Comparison of ENCODE assay signal across 10 mouse cellular contexts in the genomic region with DNA sequence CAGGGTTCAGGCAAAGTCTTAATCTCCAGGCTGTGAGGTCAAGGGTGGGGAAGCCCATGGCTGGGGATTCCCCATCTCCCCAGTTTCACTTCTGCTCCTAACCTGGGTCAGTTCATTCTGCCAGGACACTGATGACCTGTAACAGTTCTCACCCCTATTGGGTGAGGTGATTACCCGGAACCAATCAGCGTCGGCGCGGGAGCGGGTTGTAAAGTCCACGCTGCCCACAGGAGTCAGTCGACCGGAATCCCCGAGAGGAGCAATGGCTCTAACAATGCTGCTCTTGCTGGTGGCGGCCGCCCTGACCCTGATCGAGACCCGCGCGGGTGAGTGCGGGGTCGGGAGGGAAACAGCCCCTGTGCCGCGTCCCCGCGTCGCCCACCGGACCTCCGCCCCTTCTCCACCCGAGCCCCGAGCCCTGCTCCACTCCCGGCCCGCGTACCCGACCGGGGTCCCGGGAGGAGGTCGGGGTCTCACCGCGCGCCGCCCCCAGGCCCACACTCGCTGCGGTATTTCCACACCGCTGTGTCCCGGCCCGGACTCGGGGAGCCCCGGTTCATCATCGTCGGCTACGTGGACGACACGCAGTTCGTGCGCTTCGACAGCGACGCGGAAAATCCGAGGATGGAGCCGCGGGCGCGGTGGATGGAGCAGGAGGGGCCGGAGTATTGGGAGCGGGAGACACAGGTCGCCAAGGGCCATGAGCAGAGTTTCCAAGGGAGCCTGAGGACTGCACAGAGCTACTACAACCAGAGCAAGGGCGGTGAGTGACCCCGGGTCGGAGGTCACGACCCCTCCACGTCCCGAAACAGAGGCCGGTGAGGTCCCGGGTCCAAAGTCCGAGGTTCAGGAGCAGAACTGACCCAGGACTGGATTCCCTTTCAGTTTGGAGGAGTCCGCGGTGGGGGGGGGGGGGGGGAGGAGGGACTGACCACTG. TPM values are rescaled to one million over a fixed set of nuclear protein-coding genes. Genes with fewer than 3 reads are reported as not detected.
DNase-seq lines count a peak whose midpoint lies in the region; ATAC-seq and TF ChIP-seq lines count a peak whose summit lies in the region.
"Not testable (repeated sequence)": the region's sequence is repeated elsewhere in the genome, so short reads cannot be mapped to it uniquely, and the experiment has no call there.
"Had no signal": no experiment of that assay in that cellular context is flagged by ENCODE, and none has a peak within 500 bp of the region (broad histone marks: within the 10 kb centered on the region; RNA-seq: fewer than 3 reads in every experiment).

No protein-coding gene starts in this region.

- H3K4me2 ChIP-seq in embryonic facial prominence, embryonic 12.5 days (replicated peaks), result peak overlapping the region; percentile 42
- H3K4me2 ChIP-seq in hindbrain, postnatal 0 days (ENCODE audit: low read depth, low read length), result peak overlapping the region; percentile 38; the same call in 1 of the 2 replicates
- H3K4me2 ChIP-seq in midbrain, postnatal 0 days (ENCODE audit: low read depth, low read length, poor library complexity, severe bottlenecking), result peak overlapping the region; percentile 30; the same call in 1 of the 2 replicates
- peak overlapping the region; percentile 49 for H3K4me2 ChIP-seq in stomach, embryonic 15.5 days

- H3K27me3 ChIP-seq in embryonic facial prominence, embryonic 12.5 days, result peaks cover 20% of the 10 kb centered on the region
- not testable (repeated sequence) for H3K27me3 ChIP-seq in heart, adult 2 months (ENCODE audit: control insufficient read depth, insufficient read depth, low read length); hindbrain, postnatal 0 days (ENCODE audit: insufficient read depth, low read length); midbrain, postnatal 0 days (ENCODE audit: insufficient read depth, low read length); stomach, embryonic 15.5 days (replicated peaks)

- WGBS in embryonic facial prominence, embryonic 12.5 days, result 1% methylated on average over 56 of the region's 75 CpGs
- WGBS in heart, adult 2 months, result 3% methylated on average over 65 of the region's 75 CpGs
- 1% methylated on average over 46 of the region's 75 CpGs for WGBS in hindbrain, postnatal 0 days
- WGBS in lung, adult 2 months, result 1% methylated on average over 59 of the region's 75 CpGs
- WGBS in midbrain, postnatal 0 days, result 2% methylated on average over 54 of the region's 75 CpGs
- 3% methylated on average over 51 of the region's 75 CpGs for WGBS in stomach, embryonic 15.5 days

- intact Hi-C loops in heart, adult 2 months (cut with DNase I), result not testable (repeated sequence)

- not testable (repeated sequence) for TF ChIP-seq EP300 in heart, adult 2 months (IDR thresholded peaks at IDR 0.05; ENCODE audit: insufficient read depth, low read depth, low read length)

- H3K9ac ChIP-seq in embryonic facial prominence, embryonic 12.5 days; hindbrain, postnatal 0 days (replicated peaks; ENCODE audit: low read length); midbrain, postnatal 0 days (replicated peaks; ENCODE audit: low read length, poor library complexity, severe bottlenecking); stomach, embryonic 15.5 days: not testable (repeated sequence)
- H3K9ac ChIP-seq in heart, adult 2 months (ENCODE audit: low read depth, low read length), result peak overlapping the region; percentile 62

- ATAC-seq in activated CD4-positive, CD25-positive, alpha-beta regulatory T cell, adult 4 months, result peak; percentile 98
- 0 out of 2 replicates have a peak, but pooled peaks have one; percentile 35 for ATAC-seq in embryonic facial prominence, embryonic 12.5 days (ENCODE audit: insufficient number of reproducible peaks, insufficient read depth, low FRiP score, low TSS enrichment)
- peak; percentile 86 for ATAC-seq in hindbrain, postnatal 0 days
- peak; percentile 86 for ATAC-seq in midbrain, postnatal 0 days (ENCODE audit: low FRiP score)
- ATAC-seq in stomach, embryonic 15.5 days (ENCODE audit: insufficient read depth, low FRiP score, low read depth), result peak; percentile 84

- peak overlapping the region; percentile 25; the same call in 1 of the 2 replicates for H3K4me3 ChIP-seq in embryonic facial prominence, embryonic 12.5 days
- peak overlapping the region; percentile 24; the same call in 1 of the 2 replicates for H3K4me3 ChIP-seq in heart, adult 2 months
- peak overlapping the region; percentile 24 for H3K4me3 ChIP-seq in hindbrain, postnatal 0 days (ENCODE audit: low read length)
- peak overlapping the region; percentile 42 for H3K4me3 ChIP-seq in lung, adult 2 months (replicated peaks; ENCODE audit: extremely low read depth, low read depth, low read length)
- H3K4me3 ChIP-seq in midbrain, postnatal 0 days (ENCODE audit: low read depth, low read length), result peak overlapping the region; percentile 13; the same call in 1 of the 2 replicates
- peak overlapping the region; percentile 23 for H3K4me3 ChIP-seq in stomach, embryonic 15.5 days (replicated peaks)

- TF ChIP-seq CTCF in heart, adult 2 months (IDR thresholded peaks at IDR 0.05); hindbrain, postnatal 0 days (IDR thresholded peaks at IDR 0.05; ENCODE audit: low read depth); lung, adult 2 months (IDR thresholded peaks at IDR 0.05; ENCODE audit: insufficient read depth, low read length); midbrain, postnatal 0 days (IDR thresholded peaks at IDR 0.05): not testable (repeated sequence)

- H3K79me2 ChIP-seq in heart, adult 2 months (replicated peaks; ENCODE audit: control insufficient read depth, insufficient read depth, low read length), result not testable (repeated sequence)

- not testable (repeated sequence) for H3K9me3 ChIP-seq in embryonic facial prominence, embryonic 12.5 days; hindbrain, postnatal 0 days (ENCODE audit: low read length); midbrain, postnatal 0 days (ENCODE audit: low read length); stomach, embryonic 15.5 days

- TF ChIP-seq POLR2A in heart, adult 2 months (IDR thresholded peaks at IDR 0.05; ENCODE audit: insufficient read depth, low read depth, low read length), result not testable (repeated sequence)
- peak; percentile 35; the same call in 1 of the 2 replicates for TF ChIP-seq POLR2A in lung, adult 2 months (IDR thresholded peaks at IDR 0.05; ENCODE audit: borderline replicate concordance, extremely low read depth, low read depth, low read length)

- peak in 1 of 2 experiments; percentile 35 for DNase-seq in heart, adult 2 months
- not testable (repeated sequence) for DNase-seq in hindbrain, postnatal 0 days (ENCODE audit: low spot score); lung, adult 2 months; midbrain, postnatal 0 days (ENCODE audit: low spot score)
- DNase-seq in kidney, postnatal 25 days, result peak; percentile 24 to 55

- not testable (repeated sequence) for H3K4me1 ChIP-seq in embryonic facial prominence, embryonic 12.5 days; heart, adult 2 months (ENCODE audit: control insufficient read depth, insufficient read depth, low read length); hindbrain, postnatal 0 days (ENCODE audit: insufficient read depth, low read length); lung, adult 2 months (ENCODE audit: control insufficient read depth, insufficient read depth, low read length); midbrain, postnatal 0 days (ENCODE audit: insufficient read depth, low read length); stomach, embryonic 15.5 days

- not testable (repeated sequence) for H3K27ac ChIP-seq in embryonic facial prominence, embryonic 12.5 days; heart, adult 2 months; hindbrain, postnatal 0 days; midbrain, postnatal 0 days (ENCODE audit: low read depth, low read length); stomach, embryonic 15.5 days

- H3K36me3 ChIP-seq in embryonic facial prominence, embryonic 12.5 days; heart, adult 2 months (ENCODE audit: control insufficient read depth, insufficient read depth, low read length); hindbrain, postnatal 0 days (ENCODE audit: insufficient read depth, low read length); midbrain, postnatal 0 days (ENCODE audit: insufficient read depth, low read length); stomach, embryonic 15.5 days: not testable (repeated sequence)

RNA-seq across cellular contexts. Expression of gene H2-Q4, which starts 14.7 kb away (rescaled TPM):
- polyA plus RNA-seq in activated CD4-positive, CD25-positive, alpha-beta regulatory T cell, adult 4 months (2017; shearing (Covaris generic)), result 10 to 100 TPM; 12.1 to 12.7 TPM
- 2.0 and 2.2 TPM in 2 replicates for polyA plus RNA-seq in embryonic facial prominence, embryonic 12.5 days (2016; fragmentation: Nextera tagmentation; extraction: Ambion mirVana)
- total RNA-seq in heart, adult 2 months (2021), result 10 to 100 TPM; 12.2 to 18.8 TPM
- polyA plus RNA-seq in heart, adult 2 months (2012; rRNA removed), result 35.0 and 48.6 TPM in 2 replicates
- total RNA-seq in hindbrain, postnatal 0 days (2014; rRNA removed), result 3.6 and 5.3 TPM in 2 replicates
- 1.2 and 1.9 TPM in 2 replicates for polyA plus RNA-seq in hindbrain, postnatal 0 days (2015; fragmentation: Nextera tagmentation; extraction: Ambion mirVana)
- 152 and 267 TPM in 2 replicates for polyA plus RNA-seq in lung, adult 2 months (2012; rRNA removed)
- 1.4 and 4.0 TPM in 2 replicates for total RNA-seq in midbrain, postnatal 0 days (2014; rRNA removed)
- polyA plus RNA-seq in midbrain, postnatal 0 days (2015; fragmentation: Nextera tagmentation; extraction: Ambion mirVana), result 0.79 and 1.0 TPM in 2 replicates
- polyA plus RNA-seq in stomach, embryonic 15.5 days (2015; fragmentation: Nextera tagmentation; extraction: Ambion mirVana), result 4.8 and 4.9 TPM in 2 replicates

RNA-seq across cellular contexts. Expression of gene H2-Q6, which starts 30.5 kb away (rescaled TPM):
- polyA plus RNA-seq in activated CD4-positive, CD25-positive, alpha-beta regulatory T cell, adult 4 months (2017; shearing (Covaris generic)), result 100 to 1,000 TPM; 450 to 531 TPM
- polyA plus RNA-seq in embryonic facial prominence, embryonic 12.5 days (2016; fragmentation: Nextera tagmentation; extraction: Ambion mirVana), result 0.33 and 0.98 TPM in 2 replicates
- total RNA-seq in heart, adult 2 months (2021), result 1 to 10 TPM; 1.2 to 3.7 TPM
- polyA plus RNA-seq in heart, adult 2 months (2012; rRNA removed), result 21.4 and 40.3 TPM in 2 replicates
- 1.2 TPM in 1 of 2 replicates, not detected in the other for total RNA-seq in hindbrain, postnatal 0 days (2014; rRNA removed)
- polyA plus RNA-seq in hindbrain, postnatal 0 days (2015; fragmentation: Nextera tagmentation; extraction: Ambion mirVana), result 0.49 and 0.85 TPM in 2 replicates
- 91.1 and 177 TPM in 2 replicates for polyA plus RNA-seq in lung, adult 2 months (2012; rRNA removed)
- 0.11 and 0.52 TPM in 2 replicates for total RNA-seq in midbrain, postnatal 0 days (2014; rRNA removed)
- 1.8 TPM in 2 replicates for polyA plus RNA-seq in midbrain, postnatal 0 days (2015; fragmentation: Nextera tagmentation; extraction: Ambion mirVana)
- polyA plus RNA-seq in stomach, embryonic 15.5 days (2015; fragmentation: Nextera tagmentation; extraction: Ambion mirVana), result 1.3 and 1.7 TPM in 2 replicates
- total RNA-seq: layer of hippocampus, postnatal 36 days had no signal

RNA-seq across cellular contexts. Expression of gene H2-Q7, which starts 44.8 kb away (rescaled TPM):
- polyA plus RNA-seq in activated CD4-positive, CD25-positive, alpha-beta regulatory T cell, adult 4 months (2017; shearing (Covaris generic)), result 1,000 to 10,000 TPM; 1,012 to 1,237 TPM
- 4.6 and 5.9 TPM in 2 replicates for polyA plus RNA-seq in embryonic facial prominence, embryonic 12.5 days (2016; fragmentation: Nextera tagmentation; extraction: Ambion mirVana)
- total RNA-seq in heart, adult 2 months (2021), result 1 to 10 TPM; 1.1 to 1.9 TPM
- polyA plus RNA-seq in heart, adult 2 months (2012; rRNA removed), result 33.2 and 78.2 TPM in 2 replicates
- 1.5 and 2.4 TPM in 2 replicates for total RNA-seq in hindbrain, postnatal 0 days (2014; rRNA removed)
- 3.7 and 3.9 TPM in 2 replicates for polyA plus RNA-seq in hindbrain, postnatal 0 days (2015; fragmentation: Nextera tagmentation; extraction: Ambion mirVana)
- 211 and 441 TPM in 2 replicates for polyA plus RNA-seq in lung, adult 2 months (2012; rRNA removed)
- total RNA-seq in midbrain, postnatal 0 days (2014; rRNA removed), result 1.6 and 3.3 TPM in 2 replicates
- polyA plus RNA-seq in midbrain, postnatal 0 days (2015; fragmentation: Nextera tagmentation; extraction: Ambion mirVana), result 3.5 and 4.2 TPM in 2 replicates
- 4.8 and 5.6 TPM in 2 replicates for polyA plus RNA-seq in stomach, embryonic 15.5 days (2015; fragmentation: Nextera tagmentation; extraction: Ambion mirVana)

RNA-seq across cellular contexts. Expression of gene H2-Q2, which starts 52.1 kb away (rescaled TPM):
- 1 to 10 TPM; 7.5 to 8.8 TPM for polyA plus RNA-seq in activated CD4-positive, CD25-positive, alpha-beta regulatory T cell, adult 4 months (2017; shearing (Covaris generic))
- polyA plus RNA-seq in embryonic facial prominence, embryonic 12.5 days (2016; fragmentation: Nextera tagmentation; extraction: Ambion mirVana), result 0.38 and 0.40 TPM in 2 replicates
- total RNA-seq in heart, adult 2 months (2021), result 1 to 10 TPM; 1.1 TPM
- polyA plus RNA-seq in heart, adult 2 months (2012; rRNA removed), result 0.12 and 0.31 TPM in 2 replicates
- 9.7 and 17.7 TPM in 2 replicates for total RNA-seq in hindbrain, postnatal 0 days (2014; rRNA removed)
- 7.8 and 12.7 TPM in 2 replicates for polyA plus RNA-seq in hindbrain, postnatal 0 days (2015; fragmentation: Nextera tagmentation; extraction: Ambion mirVana)
- 6.4 and 6.6 TPM in 2 replicates for polyA plus RNA-seq in lung, adult 2 months (2012; rRNA removed)
- total RNA-seq in midbrain, postnatal 0 days (2014; rRNA removed), result 20.9 and 21.7 TPM in 2 replicates
- 21.1 and 22.5 TPM in 2 replicates for polyA plus RNA-seq in midbrain, postnatal 0 days (2015; fragmentation: Nextera tagmentation; extraction: Ambion mirVana)
- polyA plus RNA-seq in stomach, embryonic 15.5 days (2015; fragmentation: Nextera tagmentation; extraction: Ambion mirVana), result 15.1 and 21.0 TPM in 2 replicates
- polyA plus RNA-seq: erythroblast, embryonic 14.5 days had no signal

Comparison
In these comparisons a context has a peak if more than half of its experiments do, and no peak if none do; other contexts are left out.
1. ATAC-seq: peak in every context shown above with its lines; median percentile 98 in activated CD4-positive, CD25-positive, alpha-beta regulatory T cell, adult 4 months; 86 in hindbrain, postnatal 0 days; 86 in midbrain, postnatal 0 days; 84 in stomach, embryonic 15.5 days; 35 in embryonic facial prominence, embryonic 12.5 days.